Mouse (Mus musculus): Measurements from ENCODE around the gene Sectm1a.

GRCm38 (mm10) chr11:121075655-121076054, 5.4 kb downstream of the Sectm1a start:
- TF ChIP-seq EP300 (IDR thresholded peaks at IDR 0.05; ENCODE audit: insufficient read depth, low read depth, low read length) (no peak), POLR2A (IDR thresholded peaks at IDR 0.05; ENCODE audit: insufficient read depth, low read length) (no peak), CTCF (IDR thresholded peaks at IDR 0.05; ENCODE audit: low read depth, low read length) (no peak)
